Mouse (Mus musculus) intestine, embryonic 16.5 days (tissue): ENCODE data around the gene Gm20662. TPM values are rescaled to one million over a fixed set of nuclear protein-coding genes. Genes with fewer than 3 reads are reported as not detected.

Source experiments
- ATAC-seq: fragments of 200-750 bp; cut with Nextera tagmentation; 2 replicates; pipeline ENCODE4 v1.8.0; 2017; ENCODE audit warnings: moderate TSS enrichment, moderate library complexity
- H3K27ac ChIP-seq: fragments of 300-500 bp; sonication (generic); 2 replicates; pipeline ENCODE4 v1.5.1; 2014; ENCODE audit warnings: mild to moderate bottlenecking, low read length
- H3K27me3 ChIP-seq: fragments of 300-500 bp; sonication (generic); replicated peaks from 2 replicates; pipeline ENCODE4 v1.6.1; 2014; ENCODE audit warnings: low read length, control low read depth, mixed read lengths; ENCODE audit not compliant: control insufficient read depth, insufficient read depth
- H3K36me3 ChIP-seq: fragments of 300-500 bp; sonication (generic); 2 replicates; pipeline ENCODE4 v1.6.1; 2014; ENCODE audit warnings: low read length, control low read depth; ENCODE audit not compliant: control insufficient read depth, insufficient read depth
- H3K4me1 ChIP-seq: fragments of 300-500 bp; sonication (generic); 2 replicates; pipeline ENCODE4 v1.6.1; 2014; ENCODE audit warnings: low read length, control low read depth, mixed read lengths; ENCODE audit not compliant: control insufficient read depth, insufficient read depth
- H3K4me2 ChIP-seq: fragments of 300-500 bp; sonication (generic); 2 replicates; pipeline ENCODE4 v1.6.1; 2014; ENCODE audit warnings: low read depth, low read length, control low read depth
- H3K4me3 ChIP-seq: fragments of 300-500 bp; sonication (generic); 2 replicates; pipeline ENCODE4 v1.5.1; 2014; ENCODE audit warnings: mild to moderate bottlenecking, low read length
- H3K9ac ChIP-seq: fragments of 300-500 bp; sonication (generic); 2 replicates; pipeline ENCODE4 v1.6.1; 2014; ENCODE audit warnings: low read depth, low read length
- H3K9me3 ChIP-seq: fragments of 300-500 bp; sonication (generic); 2 replicates; pipeline ENCODE4 v1.6.1; 2016; ENCODE audit warnings: low read length, control low read depth; ENCODE audit not compliant: control insufficient read depth
- WGBS: fragments of 180-500 bp; shearing (Covaris S2); extraction: QIAGEN DNeasy Blood & Tissue Kit; methylation state at CpG from one replicate; pipeline ENCODE4 v1.1.7; 2014; 5-methylcytosine and 5-hydroxymethylcytosine counted together
- microRNA-seq: library from miRNA; unstranded; fragments of <30 nt; microRNA quantifications from one replicate; pipeline ENCODE4, GENCODE M21; 2016
- polyA plus RNA-seq: library from polyadenylated mRNA; unstranded; fragments of >200 nt; fragmentation: Nextera tagmentation; extraction: Ambion mirVana; gene quantifications from 2 replicates; pipeline ENCODE4 v1.2.1, GENCODE M21; 2015

The Gm20662 gene
- polyA plus RNA-seq, 1 experiment from 2014 or later, result 0.54 TPM

GRCm38 (mm10) chr9:108083561-108083960, 87.4 kb downstream of the Gm20662 start:
- WGBS, result 64% methylated on average over 6 of the region's 6 CpGs
- Histone ChIP-seq H3K4me1 (peaks cover 9% of the 10 kb centered on the region; the same call in 1 of the 2 replicates), H3K9me3 (no peaks in the 10 kb centered on the region), H3K4me2 (no peak overlapping the region), H3K27me3 (peaks cover 17% of the 10 kb centered on the region; the same call in 1 of the 2 replicates), H3K9ac (no peak overlapping the region), H3K4me3 (no peak overlapping the region), H3K27ac (no peak overlapping the region), H3K36me3 (peaks cover 18% of the 10 kb centered on the region; the same call in 1 of the 2 replicates)
- 0 out of 2 replicates have a peak, but pooled peaks have one; percentile 1 for ATAC-seq

- WGBS, result 85% methylated on average over 4 of the region's 4 CpGs
- H3K4me2 ChIP-seq, result no peak overlapping the region
- no peaks in the 10 kb centered on the region for H3K9me3 ChIP-seq
- H3K27ac ChIP-seq, result peak overlapping the region; percentile 26; the same call in 1 of the 2 replicates
- no peak overlapping the region for H3K9ac ChIP-seq
- H3K36me3 ChIP-seq, result peaks cover 27% of the 10 kb centered on the region; the same call in 1 of the 2 replicates
- peak; percentile 27 for ATAC-seq
- no peak overlapping the region for H3K4me3 ChIP-seq
- peaks cover 9% of the 10 kb centered on the region; the same call in 1 of the 2 replicates for H3K4me1 ChIP-seq
- H3K27me3 ChIP-seq, result peaks cover 17% of the 10 kb centered on the region; the same call in 1 of the 2 replicates
These were observed 89.1 kb downstream of the Gm20662 start for GRCm38 (mm10) chr9:108085261-108085660.

GRCm38 (mm10) chr9:108090611-108091120, 94.5 kb downstream of the Gm20662 start:
- H3K27me3 ChIP-seq, result no peaks in the 10 kb centered on the region
- no peaks in the 10 kb centered on the region for H3K9me3 ChIP-seq
- H3K4me2 ChIP-seq, result no peak overlapping the region
- H3K27ac ChIP-seq, result no peak overlapping the region
- no peak overlapping the region for H3K9ac ChIP-seq
- peaks cover 16% of the 10 kb centered on the region for H3K4me1 ChIP-seq
- H3K36me3 ChIP-seq, result peaks cover 27% of the 10 kb centered on the region
- ATAC-seq, result no peak
- 93% methylated on average over 7 of the region's 7 CpGs for WGBS
- no peak overlapping the region for H3K4me3 ChIP-seq

- no peak for ATAC-seq
These were observed 97.4 kb downstream of the Gm20662 start for GRCm38 (mm10) chr9:108093586-108093985.

GRCm38 (mm10) chr9:108094184-108094941, 98.2 kb downstream of the Gm20662 start, which contains the start of gene Apeh:
Apeh (minus strand) TSS chr9:108094606.
- under 1% methylated on average over 52 of the region's 52 CpGs for WGBS
- Histone ChIP-seq H3K27ac (peak within 1 kb of the TSS; percentile 87), H3K9me3 (no peaks in the 10 kb centered on the region), H3K4me3 (peak within 1 kb of the TSS; percentile 80), H3K4me2 (peak within 1 kb of the TSS; percentile 96), H3K36me3 (peaks cover 11% of the 10 kb centered on the region), H3K9ac (peak within 1 kb of the TSS; percentile 85), H3K27me3 (no peaks in the 10 kb centered on the region), H3K4me1 (peaks cover 28% of the 10 kb centered on the region)
- ATAC-seq, result peak; percentile 94

More at GRCm38 (mm10) chr9:108093586-108093985, 97.4 kb downstream of the Gm20662 start:
- no peaks in the 10 kb centered on the region for H3K27me3 ChIP-seq
- no peaks in the 10 kb centered on the region for H3K9me3 ChIP-seq
- 65% methylated on average over 10 of the region's 10 CpGs for WGBS
- peak overlapping the region; percentile 85 for H3K9ac ChIP-seq
- no peak overlapping the region for H3K27ac ChIP-seq
- H3K36me3 ChIP-seq, result peaks cover 15% of the 10 kb centered on the region
- peak overlapping the region; percentile 80 for H3K4me3 ChIP-seq
- H3K4me1 ChIP-seq, result peaks cover 26% of the 10 kb centered on the region
- peak overlapping the region; percentile 96 for H3K4me2 ChIP-seq

Small RNA genes within 50 kb of the gene (microRNA-seq; reads per million reads assigned to microRNA genes)
- not detected for gene Mir7088

Other genes starting within 250 kb of the Gm20662 start
- 127 and 145 TPM in 2 replicates for gene Rbm5, start 225.4 kb upstream of the Gm20662 start, polyA plus RNA-seq
- 48.6 and 55.4 TPM in 2 replicates for gene Rbm6, start 123.1 kb upstream of the Gm20662 start, polyA plus RNA-seq
- gene Mon1a, start 108.2 kb upstream of the Gm20662 start, polyA plus RNA-seq, result 22.5 and 23.8 TPM in 2 replicates
- gene Mst1r, start 89.5 kb upstream of the Gm20662 start, polyA plus RNA-seq, result 13.3 and 16.9 TPM in 2 replicates
- gene Actl11, start 67.9 kb upstream of the Gm20662 start, polyA plus RNA-seq, result not detected in 2 replicates
- 1.3 and 1.7 TPM in 2 replicates for gene Camkv, start 60.7 kb upstream of the Gm20662 start, polyA plus RNA-seq
- gene Traip, start 46.2 kb upstream of the Gm20662 start, polyA plus RNA-seq, result 12.4 and 17.0 TPM in 2 replicates
- gene Uba7, start 20.8 kb upstream of the Gm20662 start, polyA plus RNA-seq, result 32.8 and 35.5 TPM in 2 replicates
- gene Gm20661, start 13.3 kb upstream of the Gm20662 start, polyA plus RNA-seq, result 4.5 and 5.0 TPM in 2 replicates
- 34.0 and 35.8 TPM in 2 replicates for gene Inka1, start 10.5 kb upstream of the Gm20662 start, polyA plus RNA-seq
- gene Cdhr4, start 3.9 kb upstream of the Gm20662 start, polyA plus RNA-seq, result 9.0 and 9.6 TPM in 2 replicates
- 37.1 and 40.5 TPM in 2 replicates for gene Ip6k1, start 6.2 kb downstream of the Gm20662 start, polyA plus RNA-seq
- 105 and 115 TPM in 2 replicates for gene Gmppb, start 52.9 kb downstream of the Gm20662 start, polyA plus RNA-seq
- gene Amigo3, start 56.8 kb downstream of the Gm20662 start, polyA plus RNA-seq, result 3.2 and 4.2 TPM in 2 replicates
- gene Mst1, start 84.1 kb downstream of the Gm20662 start, polyA plus RNA-seq, result 1.8 and 2.0 TPM in 2 replicates
- gene Rnf123, start 87.0 kb downstream of the Gm20662 start, polyA plus RNA-seq, result 20.3 and 22.3 TPM in 2 replicates
- 105 and 109 TPM in 2 replicates for gene Apeh, start 98.3 kb downstream of the Gm20662 start, polyA plus RNA-seq
- gene Bsn, start 194.0 kb downstream of the Gm20662 start, polyA plus RNA-seq, result 5.4 TPM in 2 replicates